Mouse (Mus musculus) C2C12 (cell line): Measurements from ENCODE around the gene Stk38l. TPM values are rescaled to one million over a fixed set of nuclear protein-coding genes. Genes with fewer than 3 reads are reported as not detected.
A peak's percentile ranks its signal among the peaks of the same experiment; 100 is the strongest.
"Not testable (repeated sequence)": the region's sequence is repeated elsewhere in the genome, so short reads cannot be mapped to it uniquely, and the experiment has no call there.

Experiments used
- H3K27me3 ChIP-seq: one replicate; pipeline ENCODE4 v1.6.1; 2011; ENCODE audit not compliant: control insufficient read depth, insufficient read depth, insufficient read length
- H3K36me3 ChIP-seq: one replicate; pipeline ENCODE4 v1.6.1; 2011; ENCODE audit not compliant: control insufficient read depth, insufficient read depth
- H3K4me3 ChIP-seq: one replicate; pipeline ENCODE4 v1.5.1; 2011; ENCODE audit warnings: mild to moderate bottlenecking, control low read depth; ENCODE audit not compliant: poor library complexity, insufficient read depth, severe bottlenecking
- H3K79me2 ChIP-seq: one replicate; pipeline ENCODE4 v1.6.1; 2011; ENCODE audit not compliant: control insufficient read depth, insufficient read depth
- H3K79me3 ChIP-seq: one replicate; pipeline ENCODE4 v1.6.1; 2011; ENCODE audit warnings: low read depth, control low read depth
- H3ac ChIP-seq: one replicate; pipeline ENCODE3; 2011; ENCODE audit warnings: low read depth; ENCODE audit not compliant: control insufficient read depth, insufficient read length
- CEBPB ChIP-seq: IDR thresholded peaks from one replicate; pipeline ENCODE4 v1.6.1; 2011; ENCODE audit warnings: low read depth, mild to moderate bottlenecking, control low read depth, moderate library complexity
- CTCF ChIP-seq: IDR thresholded peaks from one replicate; pipeline ENCODE4 v1.5.1; 2011; ENCODE audit not compliant: control insufficient read depth, insufficient read depth, insufficient read length
- FOSL1 ChIP-seq: IDR thresholded peaks from one replicate; pipeline ENCODE4 v1.8.0; 2011; ENCODE audit warnings: mild to moderate bottlenecking, low read length; ENCODE audit not compliant: poor library complexity, insufficient read depth, severe bottlenecking
- MAX ChIP-seq: IDR thresholded peaks from one replicate; pipeline ENCODE4 v1.6.1; 2011; ENCODE audit warnings: mild to moderate bottlenecking, control low read depth
- MYOD1 ChIP-seq: IDR thresholded peaks from one replicate; pipeline ENCODE4 v1.6.1; 2011; ENCODE audit warnings: low read depth; ENCODE audit not compliant: control insufficient read depth, insufficient read length
- MYOG ChIP-seq: IDR thresholded peaks from one replicate; pipeline ENCODE4 v1.6.1; 2011; ENCODE audit not compliant: control insufficient read depth, insufficient read length; ENCODE audit errors: extremely low read depth
- USF1 ChIP-seq: IDR thresholded peaks from one replicate; pipeline ENCODE4 v1.6.1; 2011; ENCODE audit warnings: low read depth, mild to moderate bottlenecking, control low read depth, moderate library complexity
- polyA plus RNA-seq: library from polyadenylated mRNA; unstranded; fragments of >200 nt; fragmentation: generic; extraction: Trizol; gene quantifications from one replicate; pipeline ENCODE4 v1.2.1, GENCODE M21; 2012; ENCODE audit warnings: missing spikeins

The Stk38l gene
- polyA plus RNA-seq, 1 experiment = 3.0 TPM

- Histone ChIP-seq H3K27me3 (no peaks in the 10 kb centered on the region), H3K4me3 (no peak overlapping the region), H3ac (no peak overlapping the region), H3K36me3 (peaks cover 4% of the 10 kb centered on the region), H3K79me3 (no peaks in the 10 kb centered on the region), H3K79me2 (no peaks in the 10 kb centered on the region)
- TF ChIP-seq FOSL1 (no peak), CTCF (no peak), MYOG (no peak), USF1 (no peak), MYOD1 (no peak), MAX (no peak), CEBPB (no peak)
These were observed 44.1 kb downstream of the Stk38l start for GRCm38 (mm10) chr6:146768813-146769404.

GRCm38 (mm10) chr6:146770005-146770745 is 45.4 kb downstream of the Stk38l start:
- Histone ChIP-seq H3K27me3 (no peaks in the 10 kb centered on the region), H3ac (no peak overlapping the region), H3K36me3 (peaks cover 4% of the 10 kb centered on the region), H3K4me3 (no peak overlapping the region), H3K79me2 (no peaks in the 10 kb centered on the region), H3K79me3 (no peaks in the 10 kb centered on the region)
- TF ChIP-seq MYOD1 (no peak), MYOG (no peak), USF1 (no peak), FOSL1 (no peak), CEBPB (no peak)

GRCm38 (mm10) chr6:146770808-146771207 is 46.0 kb downstream of the Stk38l start:
- Histone ChIP-seq H3K36me3 (peaks cover 4% of the 10 kb centered on the region), H3K27me3 (no peaks in the 10 kb centered on the region), H3K4me3 (no peak overlapping the region), H3ac (no peak overlapping the region), H3K79me2 (no peaks in the 10 kb centered on the region), H3K79me3 (no peaks in the 10 kb centered on the region)
- TF ChIP-seq MYOG (no peak), CEBPB (no peak), MYOD1 (no peak), MAX (no peak), FOSL1 (no peak), USF1 (no peak), CTCF (no peak)

GRCm38 (mm10) chr6:146775864-146776263 is 51.1 kb downstream of the Stk38l start:
- H3ac ChIP-seq, H3K27me3 ChIP-seq, H3K36me3 ChIP-seq, H3K79me2 ChIP-seq, H3K79me3 ChIP-seq, H3K4me3 ChIP-seq: not testable (repeated sequence)

GRCm38 (mm10) chr6:146776610-146777389 is 52.0 kb downstream of the Stk38l start:
- H3K36me3 ChIP-seq = no peaks in the 10 kb centered on the region
- TF ChIP-seq MYOG = no peak
- no peak for TF ChIP-seq CTCF
- TF ChIP-seq CEBPB = peak; percentile 75
- no peaks in the 10 kb centered on the region for H3K79me3 ChIP-seq
- H3K4me3 ChIP-seq = no peak overlapping the region
- H3K27me3 ChIP-seq = no peaks in the 10 kb centered on the region
- H3ac ChIP-seq = peak overlapping the region; percentile 49
- H3K79me2 ChIP-seq = no peaks in the 10 kb centered on the region

GRCm38 (mm10) chr6:146778055-146778454 is 53.3 kb downstream of the Stk38l start:
- TF ChIP-seq USF1 (no peak), MYOD1 (no peak), MAX (no peak), MYOG (no peak), CEBPB (no peak), CTCF (no peak), FOSL1 (no peak)
- no peaks in the 10 kb centered on the region for H3K36me3 ChIP-seq
- H3K4me3 ChIP-seq = no peak overlapping the region
- H3ac ChIP-seq = no peak overlapping the region
- H3K79me3 ChIP-seq = no peaks in the 10 kb centered on the region
- H3K27me3 ChIP-seq = no peaks in the 10 kb centered on the region
- H3K79me2 ChIP-seq = no peaks in the 10 kb centered on the region
